Mouse (Mus musculus) liver, adult 2 months (tissue): ENCODE results near the gene Slc25a41. TPM values are rescaled to one million over a fixed set of nuclear protein-coding genes. Genes with fewer than 3 reads are reported as not detected.

Experiments
- DNase-seq: peaks from one replicate; pipeline ENCODE4 v3.0.0-alpha.2; 2011; ENCODE audit warnings: low read depth, low spot score; ENCODE audit errors: extremely low read depth
- H3K27ac ChIP-seq: fragments of 200-500 bp; replicated peaks from 2 replicates; pipeline ENCODE4 v1.5.1; 2012; ENCODE audit warnings: low read depth, mild to moderate bottlenecking, control low read depth, inconsistent platforms, low read length; ENCODE audit not compliant: insufficient read depth
- H3K27me3 ChIP-seq: fragments of 200-500 bp; 2 replicates; pipeline ENCODE4 v1.6.1; 2012; ENCODE audit warnings: mild to moderate bottlenecking, moderate library complexity, low read length, inconsistent platforms; ENCODE audit not compliant: control insufficient read depth, insufficient read depth
- H3K36me3 ChIP-seq: fragments of 200-500 bp; 2 replicates; pipeline ENCODE4 v1.6.1; 2012; ENCODE audit warnings: low read length, inconsistent platforms; ENCODE audit not compliant: control insufficient read depth, insufficient read depth
- H3K4me1 ChIP-seq: fragments of 200-500 bp; 2 replicates; pipeline ENCODE4 v1.6.1; 2011; ENCODE audit warnings: low read length; ENCODE audit not compliant: control insufficient read depth, insufficient read depth
- H3K4me3 ChIP-seq: fragments of 200-500 bp; 2 replicates; pipeline ENCODE4 v1.5.1; 2011; ENCODE audit warnings: low read depth, mild to moderate bottlenecking, control low read depth, low read length, moderate library complexity; ENCODE audit not compliant: insufficient read depth
- H3K79me2 ChIP-seq: fragments of 200-500 bp; 2 replicates; pipeline ENCODE4 v1.6.1; 2012; ENCODE audit warnings: inconsistent platforms, mild to moderate bottlenecking, low read length, moderate library complexity; ENCODE audit not compliant: control insufficient read depth, insufficient read depth
- H3K9ac ChIP-seq: fragments of 200-500 bp; 2 replicates; pipeline ENCODE4 v1.6.1; 2012; ENCODE audit warnings: low read depth, mild to moderate bottlenecking, control low read depth, inconsistent platforms, low read length
- CTCF ChIP-seq: fragments of 200-500 bp; IDR thresholded peaks from 2 replicates; pipeline ENCODE4 v1.5.1; 2011; ENCODE audit warnings: low read depth, low read length, control low read depth
- POLR2A ChIP-seq: fragments of 200-500 bp; IDR thresholded peaks from 2 replicates; pipeline ENCODE4 v1.6.1; 2011; ENCODE audit warnings: low read length, control low read depth; ENCODE audit not compliant: insufficient read depth; ENCODE audit errors: extremely low read depth
- WGBS: fragments of 180-500 bp; shearing (Covaris S2); methylation state at CpG from one replicate; pipeline ENCODE4 v1.1.7; 2018; 5-methylcytosine and 5-hydroxymethylcytosine counted together
- polyA plus RNA-seq: library from polyadenylated mRNA; depleted of rRNA; stranded (reverse); fragments of >200 nt; gene quantifications from 2 replicates; pipeline ENCODE4 v1.2.3, GENCODE M21; 2012
- total RNA-seq: library from RNA; depleted of rRNA; stranded (reverse); fragments of >200 nt; gene quantifications from 2 replicates; pipeline ENCODE4 v1.2.3, GENCODE M21; 2014

The Slc25a41 gene
- total and polyA plus RNA-seq, 2 experiments: not detected

GRCm38 (mm10) chr17:57019693-57020092 lies 21.8 kb downstream of the Slc25a41 start:
- 90% methylated on average over 2 of the region's 2 CpGs for WGBS
- H3K27me3 ChIP-seq: no peaks in the 10 kb centered on the region
- no peak overlapping the region for H3K4me3 ChIP-seq
- no peak for DNase-seq
- peaks cover 18% of the 10 kb centered on the region for H3K36me3 ChIP-seq
- H3K79me2 ChIP-seq: no peaks in the 10 kb centered on the region
- no peak overlapping the region for H3K9ac ChIP-seq
- no peaks in the 10 kb centered on the region for H3K4me1 ChIP-seq
- H3K27ac ChIP-seq: no peak overlapping the region
- no peak for TF ChIP-seq POLR2A
- no peak for TF ChIP-seq CTCF

- H3K4me3 ChIP-seq: no peak overlapping the region
- no peak overlapping the region for H3K9ac ChIP-seq
- no peak for TF ChIP-seq CTCF
- no peak for TF ChIP-seq POLR2A
- 80% methylated on average over 13 of the region's 13 CpGs for WGBS
- no peaks in the 10 kb centered on the region for H3K79me2 ChIP-seq
- H3K36me3 ChIP-seq: no peaks in the 10 kb centered on the region; the same call in 1 of the 2 replicates
- no peaks in the 10 kb centered on the region for H3K27me3 ChIP-seq
- DNase-seq: no peak
- peaks cover 7% of the 10 kb centered on the region; the same call in 1 of the 2 replicates for H3K4me1 ChIP-seq
- H3K27ac ChIP-seq: no peak overlapping the region
Measured at GRCm38 (mm10) chr17:57012245-57012795, 29.1 kb downstream of the Slc25a41 start.

GRCm38 (mm10) chr17:57011236-57012141 lies 30.0 kb downstream of the Slc25a41 start, which contains the start of the genes Gtf2f1 and Gm17949:
Gtf2f1 (minus strand) TSS chr17:57011288.
Gm17949 (plus strand) TSS chr17:57011469.
- WGBS: 1% methylated on average over 51 of the region's 51 CpGs
- Histone ChIP-seq H3K79me2 (no peaks in the 10 kb centered on the region), H3K9ac (peak within 1 kb of the TSS; percentile 76), H3K36me3 (peaks cover 2% of the 10 kb centered on the region; the same call in 1 of the 2 replicates), H3K4me1 (peaks cover 7% of the 10 kb centered on the region; the same call in 1 of the 2 replicates), H3K27me3 (no peaks in the 10 kb centered on the region), H3K27ac (peak within 1 kb of the TSS; percentile 23; the same call in 1 of the 2 replicates), H3K4me3 (peak within 1 kb of the TSS; percentile 77)
- TF ChIP-seq CTCF: no peak
- peak; percentile 69; the same call in 1 of the 2 replicates for TF ChIP-seq POLR2A
- DNase-seq: peak; percentile 93

GRCm38 (mm10) chr17:57010911-57011235 lies 30.6 kb downstream of the Slc25a41 start:
- Histone ChIP-seq H3K27me3 (no peaks in the 10 kb centered on the region), H3K4me3 (peak overlapping the region; percentile 77), H3K4me1 (peaks cover 7% of the 10 kb centered on the region; the same call in 1 of the 2 replicates), H3K36me3 (peaks cover 5% of the 10 kb centered on the region; the same call in 1 of the 2 replicates), H3K27ac (peak overlapping the region; percentile 8; the same call in 1 of the 2 replicates), H3K79me2 (no peaks in the 10 kb centered on the region), H3K9ac (peak overlapping the region; percentile 76)
- WGBS: under 1% methylated on average over 19 of the region's 19 CpGs
- TF ChIP-seq CTCF (no peak), POLR2A (no peak)
- DNase-seq: no peak

- no peak overlapping the region for H3K9ac ChIP-seq
- H3K36me3 ChIP-seq: peaks cover 5% of the 10 kb centered on the region; the same call in 1 of the 2 replicates
- WGBS: 95% methylated on average over 13 of the region's 13 CpGs
- TF ChIP-seq CTCF: peak; percentile 11; the same call in 1 of the 2 replicates
- no peak for TF ChIP-seq POLR2A
- H3K27me3 ChIP-seq: no peaks in the 10 kb centered on the region
- H3K79me2 ChIP-seq: no peaks in the 10 kb centered on the region
- H3K4me3 ChIP-seq: no peak overlapping the region
- H3K4me1 ChIP-seq: peaks cover 7% of the 10 kb centered on the region; the same call in 1 of the 2 replicates
- no peak for DNase-seq
- no peak overlapping the region for H3K27ac ChIP-seq
Measured at GRCm38 (mm10) chr17:57007137-57007905, 34.1 kb downstream of the Slc25a41 start.
